Mouse (Mus musculus) lung, postnatal 10 days (tissue): ENCODE results near the gene Snhg11.
A peak's percentile ranks its signal among the peaks of the same experiment; 100 is the strongest.

Experiments used
- DNase-seq: peaks from one replicate; pipeline ENCODE4 v3.0.0; 2021

Snhg11 gene

GRCm38 (mm10) chr2:158370173-158370550 is 5.3 kb upstream of the Snhg11 start:
- DNase-seq = peak; percentile 74

GRCm38 (mm10) chr2:158373061-158373460 is 2.4 kb upstream of the Snhg11 start:
- DNase-seq = peak; percentile 85

GRCm38 (mm10) chr2:158373516-158373915 is 1.9 kb upstream of the Snhg11 start:
- peak; percentile 49 for DNase-seq

GRCm38 (mm10) chr2:158376123-158376687 is 767 bp downstream of the Snhg11 start:
- peak; percentile 8 for DNase-seq

GRCm38 (mm10) chr2:158376798-158377197 is 1.4 kb downstream of the Snhg11 start:
- no peak for DNase-seq

GRCm38 (mm10) chr2:158377811-158378210 is 2.4 kb downstream of the Snhg11 start:
- no peak for DNase-seq

GRCm38 (mm10) chr2:158379354-158380078 is 4.1 kb downstream of the Snhg11 start:
- peak; percentile 81 for DNase-seq

GRCm38 (mm10) chr2:158386072-158386471 is 10.6 kb downstream of the Snhg11 start:
- no peak for DNase-seq

- DNase-seq = no peak
Observed at GRCm38 (mm10) chr2:158389421-158389820, 14.0 kb downstream of the Snhg11 start.

- no peak for DNase-seq
Observed at GRCm38 (mm10) chr2:158396369-158396768, 20.9 kb downstream of the Snhg11 start.

- DNase-seq = peak; percentile 16
Observed at GRCm38 (mm10) chr2:158397140-158397539, 21.7 kb downstream of the Snhg11 start.

- DNase-seq = peak; percentile 60
Observed at GRCm38 (mm10) chr2:158402915-158403314, 27.5 kb downstream of the Snhg11 start.

GRCm38 (mm10) chr2:158408997-158409594 is 33.7 kb downstream of the Snhg11 start:
- DNase-seq = no peak

- peak; percentile 98 for DNase-seq
Observed at GRCm38 (mm10) chr2:158409595-158410021, 34.2 kb downstream of the Snhg11 start, which contains the start of gene Ralgapb. Ralgapb (plus strand) TSS chr2:158409848.

GRCm38 (mm10) chr2:158410022-158411014 is 34.9 kb downstream of the Snhg11 start:
- DNase-seq = peak; percentile 46

GRCm38 (mm10) chr2:158413240-158413639 is 37.8 kb downstream of the Snhg11 start:
- DNase-seq = no peak

GRCm38 (mm10) chr2:158415826-158416225 is 40.4 kb downstream of the Snhg11 start:
- DNase-seq = no peak

GRCm38 (mm10) chr2:158418663-158419062 is 43.2 kb downstream of the Snhg11 start:
- DNase-seq = no peak
